Mouse (Mus musculus) testis, adult 2 months (tissue): ENCODE measurements at regions not wholly inside any gene's neighbourhood (a gene's known extent, or its start where the extent isn't known, plus 50 kb on each side); places are given as distances from the start of the nearest gene placed in this dataset.

Source experiments
- CTCF ChIP-seq: fragments of 200-500 bp; IDR thresholded peaks from 2 replicates; pipeline ENCODE4 v1.5.1; 2012; ENCODE audit warnings: low read depth, mild to moderate bottlenecking, inconsistent platforms, low read length, moderate library complexity; ENCODE audit not compliant: control insufficient read depth, insufficient read depth, insufficient replicate concordance
- POLR2A ChIP-seq: fragments of 200-500 bp; IDR thresholded peaks from 2 replicates; pipeline ENCODE4 v1.6.1; 2012; ENCODE audit warnings: low read depth, mild to moderate bottlenecking, inconsistent platforms, low read length, moderate library complexity; ENCODE audit not compliant: control insufficient read depth

DNA sequence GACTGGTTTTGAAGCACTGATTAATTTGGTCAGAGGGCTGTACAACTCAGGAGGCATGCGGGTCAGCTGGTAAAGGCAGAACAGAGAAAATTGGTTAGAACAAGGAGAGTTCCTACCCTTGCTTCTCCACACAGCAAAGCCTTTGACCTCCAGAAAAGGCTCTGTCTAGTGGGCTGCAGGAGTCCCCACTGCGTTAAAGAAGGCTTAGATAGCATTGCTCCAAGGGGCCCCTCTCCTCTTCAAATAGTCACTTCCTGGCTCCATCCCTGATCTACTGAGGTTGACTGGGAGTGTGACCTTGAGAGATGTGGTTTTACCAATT is 118.6 kb downstream of the Sem1 start:
- TF ChIP-seq CTCF (no peak), POLR2A (no peak)
